ENCODE assay signal across 12 mouse cellular contexts in the genomic region with DNA sequence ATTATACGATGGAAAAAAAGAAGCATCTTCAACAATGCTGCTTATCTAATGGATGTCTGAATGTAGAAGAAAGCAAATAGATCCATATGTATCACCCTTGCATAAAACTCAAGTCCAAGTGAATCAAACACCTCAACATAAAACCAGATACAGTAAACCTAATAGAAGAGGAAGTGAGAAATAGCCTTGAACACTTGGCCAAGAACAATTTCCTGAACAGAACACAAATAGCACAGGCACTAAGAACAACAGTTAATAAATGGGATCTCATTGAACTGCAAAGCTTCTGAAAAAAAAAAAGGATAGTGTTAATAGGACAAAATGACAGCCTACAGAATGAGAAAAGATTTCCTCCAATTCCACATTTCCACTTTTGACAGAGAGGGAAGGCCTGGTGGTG.
"Had no signal": no experiment of that assay in that cellular context is flagged by ENCODE, and none has a peak within 500 bp of the region (broad histone marks: within the 10 kb centered on the region; RNA-seq: fewer than 3 reads in every experiment).

No protein-coding gene starts in this region.

- ATAC-seq: midbrain, embryonic 13.5 days; midbrain, embryonic 15.5 days had no signal

- DNase-seq: lung, adult 18-20 months; lung, embryonic 14.5 days; lung, postnatal 10 days; lung, postnatal 36 days; right cerebral cortex, postnatal 14 days; thymus, adult 2 months; thymus, postnatal 25 days had no signal

- H3K27me3 ChIP-seq: megakaryocyte, embryonic 14.5 days; midbrain, embryonic 13.5 days; midbrain, embryonic 15.5 days; neural tube, embryonic 12.5 days; stomach, embryonic 15.5 days had no signal

- H3K36me3 ChIP-seq: midbrain, embryonic 13.5 days; midbrain, embryonic 15.5 days; neural tube, embryonic 12.5 days; stomach, embryonic 15.5 days had no signal
